Mouse (Mus musculus) mouse embryonic stem cell (cell line): ENCODE measurements at regions not wholly inside any gene's neighbourhood (a gene's known extent, or its start where the extent isn't known, plus 50 kb on each side); places are given as distances from the start of the nearest gene placed in this dataset.

Experiments used
- in situ Hi-C, 2 experiments: fragments of 300-500 bp; cut with MboI; formaldehyde crosslinking; loops; 1 replicate in 1 of 2; 3 replicates in 1 of 2; pipeline ENCODE4 v1.14.3; 2019 to 2020; ENCODE audit warnings: low sequenced_read_pairs in 2 of 2, low pct_unique_long_range_greater_than_20kb in 1 of 2, mixed read lengths in 1 of 2; ENCODE audit not compliant: unreplicated experiment in 1 of 2

DNA sequence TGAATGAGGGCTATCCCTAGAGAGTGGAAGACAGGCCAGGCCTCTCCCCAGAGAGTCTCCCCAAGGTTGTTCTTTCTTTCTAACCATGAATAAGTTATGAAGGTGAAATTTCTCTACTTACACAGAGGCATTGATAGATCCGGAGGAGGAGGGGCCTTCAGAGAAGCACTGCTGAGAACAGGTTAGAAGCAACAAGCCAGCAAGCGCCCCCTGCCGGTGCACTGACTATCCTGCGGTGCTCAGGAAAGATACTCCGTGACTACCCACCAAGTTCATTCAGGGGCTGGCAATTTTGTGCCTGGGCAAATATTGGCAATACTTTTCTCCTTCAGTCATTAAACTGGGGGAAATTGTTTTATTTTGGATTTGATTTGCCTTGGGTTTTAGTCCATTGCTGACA, 122.5 kb upstream of the Tank start:
- in situ Hi-C loops, result loop anchor here in 1 of 2 experiments (25.0 kb wide), 2 partner anchors 744 to 994 kb away; partner anchors contain the start of gene Itgb6

DNA sequence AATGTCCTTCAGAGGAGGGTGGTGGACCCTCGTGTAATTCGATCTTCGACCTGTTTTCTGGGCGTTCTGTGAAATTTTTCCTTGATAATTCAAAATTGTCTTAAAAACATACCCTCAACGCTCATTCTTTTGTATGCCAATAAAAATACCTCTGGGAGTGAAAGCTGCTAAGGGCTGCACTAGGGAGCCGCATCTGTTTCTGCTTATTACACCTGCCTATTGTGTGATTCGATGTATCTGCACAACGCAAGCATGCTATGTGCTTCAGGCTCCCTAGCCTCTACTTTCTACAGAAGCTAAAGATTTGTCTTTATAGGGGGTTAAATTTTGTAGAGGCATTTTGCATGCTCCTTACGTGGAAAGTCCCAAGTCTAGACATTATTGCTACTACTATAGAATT, 123.7 kb upstream of the Tank start:
- in situ Hi-C loops, result loop anchor here in 1 of 2 experiments (25.0 kb wide), 2 partner anchors 742 to 992 kb away; partner anchors contain the start of gene Itgb6

DNA sequence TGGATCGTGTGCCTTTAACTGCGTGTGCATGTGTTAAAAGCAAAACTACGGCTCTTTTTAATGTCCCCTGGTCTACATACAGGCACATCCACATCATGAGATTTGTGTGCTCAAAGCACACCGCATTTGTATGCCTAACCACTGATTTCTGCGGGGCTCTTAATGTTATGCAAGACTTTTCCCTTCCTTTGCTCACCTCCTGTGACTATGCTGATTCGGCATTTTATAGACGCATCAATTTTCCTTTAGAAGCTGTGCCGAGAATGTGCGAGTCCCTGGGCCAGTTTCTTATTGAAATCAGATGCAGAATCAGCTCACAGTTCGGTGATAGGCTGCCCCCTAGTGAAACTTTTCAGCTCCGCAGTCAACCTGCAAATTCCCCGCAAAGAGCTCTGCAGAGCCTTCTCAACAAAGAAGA, 124.1 kb upstream of the Tank start:
- in situ Hi-C loops, result loop anchor here in 1 of 2 experiments (25.0 kb wide), 2 partner anchors 742 to 992 kb away; partner anchors contain the start of gene Itgb6

DNA sequence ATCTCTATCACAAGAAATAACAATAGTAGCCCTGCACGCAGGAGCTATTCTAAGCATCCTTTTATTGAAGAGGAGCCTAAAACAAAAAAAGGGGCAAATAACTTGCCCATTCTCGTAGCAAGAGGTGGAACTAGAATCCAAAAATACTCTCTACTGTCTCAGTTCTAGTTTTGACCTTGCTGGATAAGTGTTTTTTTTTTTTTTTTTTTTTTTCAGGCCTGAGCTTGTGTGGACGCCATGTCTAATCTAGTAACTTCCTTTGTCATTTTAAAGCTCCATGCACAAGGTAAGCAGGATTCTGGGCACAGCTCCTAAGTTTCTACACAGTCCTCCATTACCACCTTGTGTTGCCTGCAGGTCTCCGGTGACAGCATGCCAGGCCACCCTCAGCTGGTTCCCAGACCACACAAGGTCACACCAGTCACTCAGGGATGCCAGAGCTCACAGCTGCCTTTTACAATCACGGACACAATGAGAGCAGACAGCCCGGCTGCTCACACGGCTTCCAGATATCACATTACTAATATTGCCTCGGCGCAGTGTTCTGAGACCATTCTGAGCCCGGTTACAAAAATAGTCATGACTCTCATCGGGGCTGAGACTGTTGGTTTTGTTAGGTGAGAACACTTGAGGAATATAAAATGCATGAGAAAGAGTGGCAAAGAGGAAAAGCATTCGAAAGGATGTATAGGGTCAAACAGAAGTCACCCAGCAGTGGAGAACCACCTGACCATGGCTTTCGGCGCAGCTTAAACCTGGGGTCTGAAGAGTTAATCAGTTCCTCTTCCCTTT, 124.7 kb upstream of the Tank start:
- in situ Hi-C loops, result loop anchor here in 1 of 2 experiments (25.0 kb wide), 2 partner anchors 741 to 991 kb away; partner anchors contain the start of gene Itgb6

DNA sequence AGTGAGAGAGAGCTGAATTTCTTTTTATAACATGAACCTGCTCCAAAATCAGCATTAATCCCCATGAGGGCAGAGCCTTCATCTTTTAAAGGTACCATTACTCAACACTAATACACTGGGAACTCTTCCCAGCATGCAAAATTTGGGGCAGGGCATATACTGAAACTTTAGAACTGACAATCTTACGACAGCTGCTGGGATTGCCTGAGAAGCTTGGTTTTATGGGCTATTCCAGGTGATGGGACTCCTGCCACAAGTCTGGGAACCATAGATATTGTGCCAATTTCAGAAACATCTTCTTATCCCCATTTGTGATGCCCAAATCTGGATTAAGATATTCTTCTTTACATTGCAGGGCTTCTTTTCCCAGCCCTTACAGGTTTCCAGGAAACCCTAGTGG, 125.8 kb upstream of the Tank start:
- in situ Hi-C loops, result loop anchor here in 1 of 2 experiments (25.0 kb wide), 2 partner anchors 740 to 990 kb away; partner anchors contain the start of gene Itgb6

DNA sequence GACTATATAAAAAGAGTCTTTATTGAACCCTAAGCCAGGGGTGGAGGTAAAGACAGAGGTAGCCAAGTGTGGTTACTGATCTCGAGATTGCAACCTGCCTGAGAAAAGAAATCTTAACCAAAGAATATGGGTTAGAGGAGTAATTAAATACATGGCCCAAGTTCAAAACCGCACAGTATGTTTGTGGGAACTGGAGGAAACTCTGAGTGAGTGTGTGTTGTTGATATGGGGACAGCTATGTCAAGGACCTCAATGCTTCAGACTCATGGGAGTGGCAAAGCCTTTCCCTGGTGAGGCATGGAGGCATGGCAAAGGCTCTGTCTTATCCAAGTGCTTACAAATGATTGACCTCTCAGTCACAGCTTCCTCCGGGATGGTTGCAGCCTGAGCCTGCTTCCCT, 127.7 kb upstream of the Tank start:
- in situ Hi-C loops, result loop anchor here in 1 of 2 experiments (25.0 kb wide), 2 partner anchors 738 to 988 kb away; partner anchors contain the start of gene Itgb6

DNA sequence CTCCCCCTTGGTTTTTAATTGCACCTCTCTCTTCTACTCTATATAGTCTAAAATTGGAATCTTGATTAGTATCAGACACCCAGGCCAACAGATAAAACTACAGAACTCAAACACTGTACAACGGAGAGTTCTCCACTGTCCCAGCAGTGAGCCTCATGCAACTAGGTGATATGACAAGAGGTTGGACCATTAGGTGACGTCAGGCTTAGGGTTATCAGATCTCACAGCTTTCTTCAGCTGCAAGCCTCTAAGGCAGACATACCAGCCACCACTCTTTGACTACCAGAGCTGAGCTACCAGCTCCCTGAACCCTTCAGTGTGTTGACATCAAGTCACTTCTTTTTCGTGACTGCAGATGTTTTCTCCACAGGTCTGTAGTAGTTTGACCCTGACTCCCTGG, 141.8 kb upstream of the Tank start:
- in situ Hi-C loops, result no loop called here

DNA sequence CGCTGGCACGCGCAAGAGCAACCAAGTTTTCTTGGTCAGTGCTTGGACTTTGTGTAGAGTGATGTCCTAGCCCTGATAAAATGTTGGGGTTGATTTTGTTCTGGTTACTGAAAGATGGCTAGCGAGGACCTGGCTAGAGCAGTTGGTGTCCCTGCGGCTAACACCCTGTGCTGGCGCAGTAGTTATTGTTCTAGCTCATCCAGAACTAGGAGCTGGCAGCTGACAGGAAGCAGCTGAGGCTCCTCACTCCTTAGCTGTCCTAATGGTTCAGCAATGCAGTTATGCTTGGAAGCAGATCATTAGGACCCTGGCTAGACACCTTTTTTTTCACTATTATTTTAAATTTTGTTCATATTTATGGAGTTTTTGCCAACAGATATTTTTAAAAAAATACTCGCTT, 170.5 kb upstream of the Tank start:
- in situ Hi-C loops, result no loop called here

DNA sequence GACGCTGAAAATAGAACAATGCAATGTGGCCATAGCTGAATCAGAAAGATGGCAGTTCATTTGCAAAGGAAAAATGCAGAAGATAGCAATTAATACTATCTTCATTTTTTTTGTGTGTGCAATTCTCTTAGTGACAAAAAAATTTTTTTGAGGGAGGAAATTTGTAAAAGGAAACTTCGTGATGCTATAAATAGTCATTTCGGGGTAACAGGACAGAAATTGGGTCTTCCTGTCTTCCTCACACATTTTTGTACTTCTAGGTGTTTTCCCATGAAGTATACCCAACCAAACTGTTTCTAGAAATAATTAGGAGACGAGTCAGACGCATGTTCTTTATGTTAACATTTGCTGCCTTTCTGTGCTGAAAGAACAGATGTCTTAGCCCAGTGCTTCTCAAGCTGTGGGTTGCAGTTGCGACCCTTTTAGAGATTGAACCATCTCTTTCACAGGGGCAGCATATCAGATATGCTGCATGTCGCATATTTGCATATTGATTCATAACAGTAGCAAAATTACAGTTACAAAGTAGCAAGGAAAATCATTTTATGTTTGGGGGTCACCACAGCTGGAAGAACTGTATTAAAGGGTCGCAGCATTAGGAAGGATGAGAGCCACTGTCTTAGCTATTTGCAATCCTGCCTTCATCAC, 172.2 kb upstream of the Tank start:
- in situ Hi-C loops, result no loop called here

DNA sequence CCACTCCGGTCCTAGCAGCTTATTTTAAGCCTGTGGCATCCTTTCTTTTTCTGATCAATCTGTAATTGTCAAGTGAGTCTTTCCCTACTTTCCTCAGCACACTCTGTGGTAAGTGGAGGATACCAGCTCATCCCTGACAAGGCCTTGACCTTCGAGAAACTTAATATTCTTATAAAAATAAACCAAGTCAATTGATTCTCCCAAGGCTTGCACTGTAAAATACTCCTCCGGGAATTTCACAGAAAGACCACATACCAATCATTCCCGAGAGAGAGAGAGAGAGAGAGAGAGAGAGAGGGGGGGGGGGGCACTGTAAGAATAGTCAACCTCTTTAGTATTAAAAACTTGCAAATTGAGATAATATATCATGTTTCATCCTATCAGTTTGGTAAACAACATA, 173.1 kb upstream of the Tank start:
- in situ Hi-C loops, result no loop called here

DNA sequence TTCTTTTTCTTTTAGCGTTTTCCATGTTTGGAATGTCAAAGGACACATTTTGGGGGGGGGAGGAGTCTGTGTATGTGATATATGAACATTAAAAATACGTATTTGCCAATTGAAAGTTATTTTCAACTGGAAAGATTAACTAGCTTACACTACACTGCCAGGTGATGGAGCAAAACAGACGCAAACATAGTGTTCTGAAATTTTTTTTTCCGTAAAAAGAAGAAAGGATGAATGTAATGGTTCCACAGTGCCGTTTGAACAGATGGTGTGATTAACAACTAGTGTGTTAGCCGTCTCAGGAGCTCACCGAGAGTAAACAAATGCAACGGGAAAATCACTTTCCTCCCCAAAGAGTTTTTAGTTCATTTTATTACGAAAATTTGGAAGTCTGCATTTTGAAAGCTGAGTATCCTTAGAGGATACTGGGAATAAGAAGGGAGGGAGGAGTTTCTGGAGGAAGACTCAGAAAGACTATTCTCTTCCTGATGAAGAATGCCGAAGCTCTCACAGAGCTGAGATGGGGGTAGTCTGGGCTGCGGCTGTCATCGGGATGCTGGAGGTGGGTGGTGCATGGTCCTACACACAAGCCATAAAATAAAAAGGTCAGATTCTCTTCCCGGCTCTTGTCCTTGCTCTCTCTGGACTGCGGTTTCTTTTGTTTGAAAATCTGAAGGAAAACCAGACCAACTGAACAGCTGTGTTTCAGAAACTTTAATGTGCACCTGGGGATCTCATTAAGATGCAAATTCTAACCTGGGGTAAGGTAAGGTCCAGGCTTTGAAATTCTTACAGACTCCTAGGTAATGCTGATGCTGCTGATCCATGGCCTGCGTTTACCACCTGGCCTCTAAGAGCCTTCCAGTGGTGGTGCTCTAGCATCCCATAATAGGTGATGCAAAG, 175.5 kb upstream of the Tank start:
- in situ Hi-C loops, result no loop called here

DNA sequence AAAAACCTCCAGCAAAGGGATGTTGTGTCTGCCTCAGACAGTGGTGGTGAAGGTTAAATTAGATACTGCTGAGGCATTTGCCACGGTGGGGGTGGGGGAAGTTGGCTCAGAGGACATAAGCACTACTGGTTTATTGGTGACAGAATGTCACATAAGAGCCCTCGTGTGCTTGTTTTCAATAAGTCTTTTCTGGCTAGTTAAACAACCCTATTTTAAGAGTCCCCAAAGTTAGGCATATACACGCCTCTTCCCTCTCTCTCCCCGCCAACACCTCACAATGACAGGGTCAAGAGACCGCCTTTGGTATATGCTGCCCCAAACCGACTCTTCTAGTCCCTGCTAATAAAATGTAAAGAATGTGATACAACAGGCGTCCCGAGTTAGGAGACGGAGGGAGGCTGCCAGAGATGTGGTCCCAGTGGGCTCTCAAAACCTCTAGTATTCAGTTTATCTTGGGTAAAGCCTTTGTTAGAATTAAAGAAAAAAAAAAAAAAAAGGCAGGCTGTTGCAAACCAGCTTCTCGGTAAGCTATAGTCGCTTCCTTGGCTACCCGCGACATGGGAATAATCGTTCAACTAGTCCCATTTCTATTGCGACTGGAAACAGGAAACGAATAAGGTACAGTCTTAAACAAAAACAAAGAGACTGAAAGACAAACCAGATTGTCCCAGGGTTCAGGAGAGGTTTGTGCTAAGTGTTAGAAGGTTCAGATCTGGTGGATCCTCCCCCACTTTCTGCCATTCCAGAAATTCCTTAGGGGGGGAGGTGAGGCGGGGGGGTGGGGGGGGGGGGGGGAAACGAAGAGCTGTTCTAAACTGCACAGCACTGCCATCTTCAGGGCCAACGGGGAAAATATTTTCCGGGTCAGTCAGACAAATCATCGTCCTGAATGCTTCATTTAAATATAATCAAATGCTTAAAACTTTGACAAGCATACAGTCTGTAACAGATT, 176.5 kb upstream of the Tank start:
- in situ Hi-C loops, result no loop called here

DNA sequence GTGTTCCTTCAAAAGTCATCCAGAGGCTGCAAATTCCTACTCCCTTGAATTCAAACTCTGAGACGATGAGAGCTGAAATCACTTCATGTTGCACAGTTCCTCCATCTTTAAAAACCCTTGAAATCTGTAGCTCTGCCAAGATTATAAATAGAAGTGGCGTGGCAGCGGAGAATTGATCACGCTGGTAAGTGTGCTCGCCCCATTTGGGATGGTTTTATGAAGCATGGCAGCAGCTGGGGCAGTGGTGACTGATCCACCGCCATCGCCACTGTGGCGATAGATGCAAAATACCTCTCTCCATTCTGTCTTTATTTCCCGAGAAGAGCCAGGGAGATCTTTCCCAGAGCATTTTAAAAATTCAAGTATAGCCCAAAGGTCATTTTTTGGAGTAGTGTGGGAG, 179.8 kb upstream of the Tank start:
- in situ Hi-C loops, result no loop called here

DNA sequence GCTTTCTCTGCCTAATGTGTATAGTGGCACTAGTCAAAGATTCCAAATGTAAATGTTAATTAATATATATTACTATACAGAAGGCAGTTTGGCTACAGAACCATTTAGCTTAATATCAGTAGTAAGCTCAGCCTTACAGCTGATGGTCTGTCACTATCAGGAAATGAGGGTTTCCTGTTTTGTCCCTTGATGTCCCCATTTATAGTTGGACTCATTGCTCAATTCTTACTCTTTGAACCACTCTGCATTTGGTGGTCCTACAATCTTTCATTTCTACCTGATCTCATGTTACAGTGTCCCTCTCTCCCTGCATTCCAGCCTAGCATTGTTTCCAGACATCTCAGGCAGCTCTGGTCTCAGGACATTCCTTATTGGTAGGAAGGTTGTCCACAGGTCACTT, 188.8 kb upstream of the Tank start:
- in situ Hi-C loops, result no loop called here

DNA sequence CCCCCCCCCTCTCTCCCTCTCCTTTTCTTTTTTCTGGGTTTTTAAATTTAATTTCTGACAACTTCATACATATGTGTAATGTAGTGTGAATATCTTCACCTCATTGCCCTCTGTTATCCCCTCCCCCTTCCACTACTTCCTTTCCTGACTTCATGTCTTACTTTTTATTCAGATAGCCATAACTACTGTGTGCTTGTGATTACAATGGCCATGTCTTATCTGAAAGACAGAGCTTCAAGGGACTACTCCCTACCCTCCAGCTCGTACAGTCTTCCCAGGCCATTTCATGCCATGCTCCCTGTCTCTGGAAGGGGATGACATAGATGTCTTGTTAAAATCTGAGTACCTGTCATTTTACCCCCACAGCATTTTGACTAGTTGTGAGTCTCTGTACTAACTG, 189.2 kb upstream of the Tank start:
- in situ Hi-C loops, result no loop called here

DNA sequence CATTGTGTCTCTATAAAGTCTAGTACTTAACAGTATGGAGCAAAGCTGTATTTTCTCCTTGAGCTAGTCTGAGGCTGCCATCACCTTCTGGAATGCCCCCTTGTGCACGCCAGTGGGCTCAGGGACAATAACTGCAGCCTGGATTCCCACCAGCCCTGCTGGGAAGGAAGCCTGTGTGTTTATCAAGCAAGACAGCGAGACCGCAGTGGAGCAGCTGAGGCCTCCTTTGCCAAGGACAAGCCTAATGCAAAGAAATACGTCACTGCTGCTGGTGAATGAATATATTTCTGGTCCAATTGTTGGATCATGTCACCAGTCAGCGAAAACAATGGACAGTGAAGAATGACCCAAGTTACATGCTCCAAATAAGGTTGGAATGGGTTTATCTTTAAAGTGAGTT, 190.8 kb upstream of the Tank start:
- in situ Hi-C loops, result no loop called here

DNA sequence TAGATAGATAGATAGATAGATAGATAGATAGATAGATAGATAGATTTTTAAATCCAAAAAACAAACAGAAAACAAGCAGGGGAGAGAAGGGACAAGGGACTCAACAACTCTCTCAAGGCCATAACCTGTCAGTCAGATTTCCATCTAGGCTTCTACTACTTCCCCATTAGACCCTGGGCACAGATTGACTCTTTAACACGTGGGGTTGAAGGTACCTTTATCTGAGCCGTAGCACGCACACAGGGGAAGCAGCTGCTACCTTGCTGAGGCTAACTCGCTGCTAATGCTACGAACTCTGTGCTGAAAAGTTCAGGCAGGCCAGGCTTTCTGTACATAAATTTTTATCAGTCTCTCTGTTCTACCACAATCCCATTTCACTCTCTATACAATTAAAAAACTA, 191.4 kb upstream of the Tank start:
- in situ Hi-C loops, result no loop called here

DNA sequence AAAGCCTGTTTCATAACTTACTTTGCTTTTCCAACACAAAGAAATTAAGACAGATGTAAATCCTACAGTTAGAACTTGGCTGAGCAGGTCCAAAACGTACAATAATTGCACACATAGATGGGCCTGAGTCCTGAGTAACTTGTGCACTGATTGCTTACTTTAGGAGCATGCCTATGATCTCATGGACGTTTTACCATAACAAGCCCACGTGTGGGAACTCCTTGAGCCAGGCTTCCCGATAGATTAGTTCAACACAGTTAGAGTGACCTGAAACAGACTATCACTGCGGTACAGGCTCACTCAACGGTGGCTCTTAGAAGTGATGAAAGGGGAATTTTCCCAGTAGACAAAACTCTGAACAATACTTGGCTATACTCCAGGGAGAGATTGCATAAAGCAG, 193.9 kb upstream of the Tank start:
- in situ Hi-C loops, result no loop called here
